ENCODE assay signal across 16 mouse cellular contexts in the genomic region with DNA sequence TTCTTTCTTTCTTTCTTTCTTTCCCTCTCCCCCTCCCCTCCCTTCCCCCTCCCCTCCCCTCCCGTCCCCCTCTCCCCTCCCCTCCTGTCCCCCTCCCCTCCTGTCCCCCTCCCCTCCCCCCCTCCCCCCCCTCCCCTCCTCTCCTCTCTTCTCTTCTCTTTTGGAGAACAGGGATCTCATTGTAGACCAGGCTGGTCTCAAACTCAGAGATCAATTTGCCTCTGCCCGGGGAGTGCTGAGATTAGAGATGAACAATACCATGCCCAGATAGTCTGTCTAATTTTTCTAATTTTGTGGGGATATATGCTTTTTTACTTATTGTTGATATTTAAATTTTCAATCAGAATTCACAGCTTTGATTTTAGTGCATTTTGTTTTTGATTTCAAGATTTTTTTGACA.
"Had no signal": no experiment of that assay in that cellular context is flagged by ENCODE, and none has a peak within 500 bp of the region (broad histone marks: within the 10 kb centered on the region; RNA-seq: fewer than 3 reads in every experiment).

No protein-coding gene starts in this region.

- H3K9me3 ChIP-seq: neural tube, embryonic 13.5 days; neural tube, embryonic 15.5 days; stomach, embryonic 15.5 days had no signal

- H3K27ac ChIP-seq: neural tube, embryonic 13.5 days; neural tube, embryonic 15.5 days; stomach, embryonic 15.5 days; stomach, postnatal 0 days had no signal

- H3K9ac ChIP-seq: neural tube, embryonic 13.5 days; neural tube, embryonic 15.5 days; stomach, embryonic 15.5 days had no signal

- DNase-seq: retina, postnatal 1 day; right cerebral cortex, adult 18-20 months; right cerebral cortex, postnatal 14 days; right cerebral cortex, postnatal 25 days; right cerebral cortex, postnatal 4 days; spleen, adult 18-20 months; thymus, adult 18-20 months; thymus, adult 2 months; thymus, postnatal 14 days; thymus, postnatal 25 days; thymus, postnatal 36 days; thymus, postnatal 4 days had no signal

- H3K4me3 ChIP-seq: neural tube, embryonic 13.5 days; neural tube, embryonic 15.5 days; stomach, embryonic 15.5 days had no signal

- H3K4me2 ChIP-seq: neural tube, embryonic 13.5 days; neural tube, embryonic 15.5 days; stomach, embryonic 15.5 days had no signal

- H3K4me1 ChIP-seq: neural tube, embryonic 15.5 days; stomach, embryonic 15.5 days had no signal

- H3K27me3 ChIP-seq: neural tube, embryonic 13.5 days; neural tube, embryonic 15.5 days; stomach, embryonic 15.5 days had no signal
